In genomic region chr15:51671667-51672372, GRCm38 (mm10) we compare ENCODE assay signal across 20 mouse cellular contexts.
DNase-seq lines count a peak whose midpoint lies in the region; ATAC-seq and TF ChIP-seq lines count a peak whose summit lies in the region.
"Had no signal": no experiment of that assay in that cellular context is flagged by ENCODE, and none has a peak within 500 bp of the region (broad histone marks: within the 10 kb centered on the region; RNA-seq: fewer than 3 reads in every experiment).

No protein-coding gene starts in this region.

- no peaks in the 10 kb centered on the region for H3K9me3 ChIP-seq in embryonic facial prominence, embryonic 12.5 days
- no peaks in the 10 kb centered on the region for H3K9me3 ChIP-seq in embryonic facial prominence, embryonic 10.5 days
- no peaks in the 10 kb centered on the region for H3K9me3 ChIP-seq in heart, embryonic 16.5 days (replicated peaks; ENCODE audit: control insufficient read depth, low read length)
- no peaks in the 10 kb centered on the region for H3K9me3 ChIP-seq in heart, embryonic 10.5 days
- H3K9me3 ChIP-seq in lung, embryonic 14.5 days (ENCODE audit: low read depth, low read length): no peaks in the 10 kb centered on the region
- no peaks in the 10 kb centered on the region for H3K9me3 ChIP-seq in limb, embryonic 10.5 days (replicated peaks)
- H3K9me3 ChIP-seq: forebrain, embryonic 10.5 days; limb, embryonic 12.5 days; liver, embryonic 15.5 days; midbrain, embryonic 12.5 days; neural tube, embryonic 13.5 days had no signal

- no peaks in the 10 kb centered on the region for H3K27me3 ChIP-seq in embryonic facial prominence, embryonic 12.5 days
- H3K27me3 ChIP-seq in embryonic facial prominence, embryonic 10.5 days (replicated peaks; ENCODE audit: low read depth, poor library complexity, severe bottlenecking): no peaks in the 10 kb centered on the region
- no peaks in the 10 kb centered on the region for H3K27me3 ChIP-seq in heart, embryonic 16.5 days (ENCODE audit: control insufficient read depth, insufficient read depth, low read length)
- H3K27me3 ChIP-seq in heart, embryonic 10.5 days (ENCODE audit: insufficient read depth, poor library complexity, severe bottlenecking): no peaks in the 10 kb centered on the region
- H3K27me3 ChIP-seq in lung, embryonic 14.5 days (ENCODE audit: insufficient read depth, low read length): no peaks in the 10 kb centered on the region
- no peaks in the 10 kb centered on the region for H3K27me3 ChIP-seq in limb, embryonic 10.5 days (ENCODE audit: low read depth, poor library complexity, severe bottlenecking)
- H3K27me3 ChIP-seq: limb, embryonic 12.5 days; liver, embryonic 15.5 days; midbrain, embryonic 12.5 days; neural tube, embryonic 13.5 days; Patski had no signal

- no peaks in the 10 kb centered on the region for H3K36me3 ChIP-seq in embryonic facial prominence, embryonic 12.5 days
- no peaks in the 10 kb centered on the region for H3K36me3 ChIP-seq in embryonic facial prominence, embryonic 10.5 days (replicated peaks)
- no peaks in the 10 kb centered on the region for H3K36me3 ChIP-seq in heart, embryonic 16.5 days (ENCODE audit: control insufficient read depth, insufficient read depth)
- no peaks in the 10 kb centered on the region for H3K36me3 ChIP-seq in heart, embryonic 10.5 days
- H3K36me3 ChIP-seq in lung, embryonic 14.5 days (ENCODE audit: insufficient read depth): no peaks in the 10 kb centered on the region
- H3K36me3 ChIP-seq in limb, embryonic 10.5 days: no peaks in the 10 kb centered on the region
- H3K36me3 ChIP-seq: forebrain, embryonic 10.5 days; limb, embryonic 12.5 days; liver, embryonic 15.5 days; midbrain, embryonic 12.5 days; neural tube, embryonic 13.5 days had no signal

- TF ChIP-seq CTCF in lung, embryonic 14.5 days (IDR thresholded peaks at IDR 0.05; ENCODE audit: low read depth): no peak

- 0 out of 2 replicates have a peak, but pooled peaks cover 5% of the 10 kb centered on the region for H3K4me1 ChIP-seq in embryonic facial prominence, embryonic 12.5 days
- peaks cover 4% of the 10 kb centered on the region; the same call in 1 of the 2 replicates for H3K4me1 ChIP-seq in embryonic facial prominence, embryonic 10.5 days
- H3K4me1 ChIP-seq in heart, embryonic 16.5 days (ENCODE audit: control insufficient read depth, insufficient read depth, low read length): no peaks in the 10 kb centered on the region
- H3K4me1 ChIP-seq in heart, embryonic 10.5 days: no peaks in the 10 kb centered on the region
- H3K4me1 ChIP-seq in lung, embryonic 14.5 days (ENCODE audit: insufficient read depth): no peaks in the 10 kb centered on the region
- H3K4me1 ChIP-seq in limb, embryonic 10.5 days: peaks cover 25% of the 10 kb centered on the region
- H3K4me1 ChIP-seq: midbrain, embryonic 12.5 days; neural tube, embryonic 13.5 days had no signal

- H3K9ac ChIP-seq in embryonic facial prominence, embryonic 12.5 days: no peak overlapping the region
- H3K9ac ChIP-seq in heart, embryonic 16.5 days (ENCODE audit: low read length): no peak overlapping the region
- no peak overlapping the region for H3K9ac ChIP-seq in lung, embryonic 14.5 days
- H3K9ac ChIP-seq: forebrain, postnatal 0 days; limb, embryonic 12.5 days; liver, embryonic 15.5 days; midbrain, embryonic 12.5 days; neural tube, embryonic 13.5 days had no signal

- no peak for DNase-seq in embryonic facial prominence, embryonic 10.5 days (ENCODE audit: low spot score)
- no peak for DNase-seq in heart, embryonic 10.5 days (ENCODE audit: low spot score)
- DNase-seq in lung, embryonic 14.5 days: peak; percentile 81
- no peak for DNase-seq in lung, postnatal 10 days
- DNase-seq in limb, embryonic 10.5 days (ENCODE audit: low spot score): no peak
- DNase-seq in neural tube, embryonic 10.5 days (ENCODE audit: extremely low spot score, low spot score): no peak
- DNase-seq: adrenal gland, adult 8-10 months; cerebellum, adult 9-11 months; forebrain, postnatal 0 days; kidney, postnatal 4 days; right cerebral cortex, adult 18-20 months; thymus, adult 18-20 months had no signal

- no peak for ATAC-seq in embryonic facial prominence, embryonic 12.5 days (ENCODE audit: insufficient number of reproducible peaks, insufficient read depth, low FRiP score, low TSS enrichment)
- ATAC-seq in heart, embryonic 16.5 days (replicated peaks; ENCODE audit: extremely low read depth, insufficient read depth, low FRiP score): no peak
- peak; percentile 90 for ATAC-seq in lung, embryonic 14.5 days (ENCODE audit: insufficient read depth)
- ATAC-seq: forebrain, postnatal 0 days; Patski had no signal

- no peak overlapping the region for H3K4me3 ChIP-seq in embryonic facial prominence, embryonic 12.5 days
- H3K4me3 ChIP-seq in embryonic facial prominence, embryonic 10.5 days: no peak overlapping the region
- H3K4me3 ChIP-seq in heart, embryonic 16.5 days (ENCODE audit: low read length): peak overlapping the region; percentile 34
- H3K4me3 ChIP-seq in heart, embryonic 10.5 days: no peak overlapping the region
- no peak overlapping the region for H3K4me3 ChIP-seq in lung, embryonic 14.5 days (ENCODE audit: low read depth, low read length)
- no peak overlapping the region for H3K4me3 ChIP-seq in limb, embryonic 10.5 days
- H3K4me3 ChIP-seq: forebrain, embryonic 10.5 days; limb, embryonic 12.5 days; liver, embryonic 15.5 days; midbrain, embryonic 12.5 days; neural tube, embryonic 13.5 days had no signal

- peak overlapping the region; percentile 57; the same call in 1 of the 2 replicates for H3K27ac ChIP-seq in embryonic facial prominence, embryonic 12.5 days
- H3K27ac ChIP-seq in embryonic facial prominence, embryonic 10.5 days (replicated peaks): no peak overlapping the region
- no peak overlapping the region for H3K27ac ChIP-seq in heart, embryonic 16.5 days (ENCODE audit: low read length)
- H3K27ac ChIP-seq in heart, embryonic 10.5 days: no peak overlapping the region
- H3K27ac ChIP-seq in lung, embryonic 14.5 days (ENCODE audit: low read depth): peak overlapping the region; percentile 60
- H3K27ac ChIP-seq in limb, embryonic 10.5 days: 0 out of 2 replicates have a peak overlapping the region, but pooled peaks have one; percentile 19
- H3K27ac ChIP-seq: forebrain, embryonic 10.5 days; limb, embryonic 12.5 days; liver, embryonic 15.5 days; midbrain, embryonic 12.5 days; neural tube, embryonic 13.5 days had no signal

- no peak overlapping the region for H3K4me2 ChIP-seq in embryonic facial prominence, embryonic 12.5 days (replicated peaks)
- H3K4me2 ChIP-seq in heart, embryonic 16.5 days (ENCODE audit: low read depth, low read length): peak overlapping the region; percentile 59
- H3K4me2 ChIP-seq in lung, embryonic 14.5 days: peak overlapping the region; percentile 48
- H3K4me2 ChIP-seq: limb, embryonic 12.5 days; liver, embryonic 15.5 days; midbrain, embryonic 12.5 days; neural tube, embryonic 13.5 days had no signal

- 70% methylated on average over 18 of the region's 18 CpGs for WGBS in embryonic facial prominence, embryonic 12.5 days
- WGBS in embryonic facial prominence, embryonic 10.5 days: 90% methylated on average over 18 of the region's 18 CpGs
- 42% methylated on average over 18 of the region's 18 CpGs for WGBS in heart, embryonic 16.5 days
- 65% methylated on average over 18 of the region's 18 CpGs for WGBS in heart, embryonic 10.5 days
- 18% methylated on average over 18 of the region's 18 CpGs for WGBS in lung, embryonic 14.5 days
- 78% methylated on average over 18 of the region's 18 CpGs for WGBS in limb, embryonic 10.5 days

Comparison
In these comparisons a context has a peak if more than half of its experiments do, and no peak if none do; other contexts are left out.
1. H3K27ac ChIP-seq: peak in embryonic facial prominence, embryonic 12.5 days (single experiment), lung, embryonic 14.5 days (single experiment) and limb, embryonic 10.5 days (single experiment); none in embryonic facial prominence, embryonic 10.5 days (single experiment), heart, embryonic 16.5 days (single experiment) and heart, embryonic 10.5 days (single experiment).